Comparison of ENCODE assay signal across 40 mouse cellular contexts in the genomic region with DNA sequence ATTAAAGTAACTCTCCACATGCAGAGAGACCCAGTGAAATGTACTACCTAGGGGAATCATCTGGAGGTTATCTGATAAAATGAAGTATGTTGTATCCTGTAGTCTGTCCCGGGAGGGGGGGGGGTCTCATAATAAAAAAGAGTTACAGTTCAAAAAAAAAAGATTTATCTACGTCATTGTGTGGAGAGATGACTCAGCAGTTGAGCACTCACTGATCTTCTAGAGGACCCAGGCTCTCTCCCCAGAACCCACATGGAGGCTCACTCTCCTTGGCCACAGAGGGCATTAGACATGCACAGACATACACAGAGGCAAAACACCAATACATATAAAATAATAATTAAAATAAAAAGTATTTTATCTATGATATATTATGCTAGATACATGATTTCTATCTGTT. TPM values are rescaled to one million over a fixed set of nuclear protein-coding genes. Genes with fewer than 3 reads are reported as not detected.
"Had no signal": no experiment of that assay in that cellular context is flagged by ENCODE, and none has a peak within 500 bp of the region (broad histone marks: within the 10 kb centered on the region; RNA-seq: fewer than 3 reads in every experiment).

No protein-coding gene starts in this region.

- H3K27ac ChIP-seq: heart, adult 2 months; heart, embryonic 13.5 days; heart, embryonic 15.5 days; hindbrain, embryonic 10.5 days; hindbrain, embryonic 13.5 days; hindbrain, embryonic 15.5 days; hindbrain, postnatal 0 days; kidney, embryonic 15.5 days; kidney, postnatal 0 days; limb, embryonic 13.5 days; limb, embryonic 15.5 days; liver, embryonic 12.5 days had no signal

- H3K9me3 ChIP-seq: heart, embryonic 13.5 days; heart, embryonic 15.5 days; hindbrain, embryonic 10.5 days; hindbrain, embryonic 13.5 days; hindbrain, embryonic 15.5 days; kidney, embryonic 15.5 days; limb, embryonic 13.5 days; limb, embryonic 15.5 days; liver, embryonic 12.5 days had no signal

- ATAC-seq: hindbrain, postnatal 0 days; intestine, embryonic 16.5 days; liver, embryonic 12.5 days had no signal

- DNase-seq: gastrocnemius, postnatal 14 days; gastrocnemius, postnatal 36 days; heart, adult 11 months; heart, adult 2 months; heart, postnatal 14 days; heart, postnatal 36 days; kidney, adult 11 months; kidney, adult 2 months; kidney, adult 9 months; kidney, postnatal 14 days; kidney, postnatal 36 days; layer of hippocampus, adult 9-11 months; layer of hippocampus, postnatal 36 days; left cerebral cortex, postnatal 4 days had no signal

- H3K36me3 ChIP-seq: heart, embryonic 13.5 days; heart, embryonic 15.5 days; hindbrain, embryonic 10.5 days; hindbrain, embryonic 13.5 days; hindbrain, embryonic 15.5 days; kidney, embryonic 15.5 days; limb, embryonic 13.5 days; limb, embryonic 15.5 days; liver, embryonic 12.5 days had no signal

- H3K9ac ChIP-seq: heart, embryonic 13.5 days; heart, embryonic 15.5 days; hindbrain, embryonic 13.5 days; hindbrain, embryonic 15.5 days; kidney, embryonic 15.5 days; limb, embryonic 13.5 days; limb, embryonic 15.5 days; liver, embryonic 12.5 days had no signal

- H3K4me3 ChIP-seq: heart, adult 2 months; heart, embryonic 13.5 days; heart, embryonic 15.5 days; hindbrain, embryonic 10.5 days; hindbrain, embryonic 13.5 days; hindbrain, embryonic 15.5 days; kidney, embryonic 15.5 days; limb, embryonic 13.5 days; limb, embryonic 15.5 days; liver, embryonic 12.5 days had no signal

- H3K27me3 ChIP-seq: hindbrain, embryonic 15.5 days; kidney, embryonic 15.5 days; limb, embryonic 13.5 days had no signal

- H3K4me2 ChIP-seq: heart, embryonic 11.5 days; heart, embryonic 13.5 days; heart, embryonic 15.5 days; hindbrain, embryonic 13.5 days; hindbrain, embryonic 15.5 days; kidney, embryonic 15.5 days; limb, embryonic 13.5 days; limb, embryonic 15.5 days; liver, embryonic 12.5 days had no signal

RNA-seq across cellular contexts. Expression of gene Cabp2, which starts 10.0 kb away (rescaled TPM):
- total RNA-seq: gastrocnemius, adult 18-20 months; gastrocnemius, adult 8-10 months; gastrocnemius, postnatal 14 days; gastrocnemius, postnatal 36 days; heart, adult 2 months; heart, postnatal 14 days; heart, postnatal 36 days; hindbrain, postnatal 0 days; layer of hippocampus, adult 18-20 months; layer of hippocampus, adult 8-10 months; layer of hippocampus, postnatal 14 days; layer of hippocampus, postnatal 36 days; left cerebral cortex, adult 18-20 months; left cerebral cortex, adult 8-10 months; left cerebral cortex, postnatal 10 days; left cerebral cortex, postnatal 25 days; left cerebral cortex, postnatal 4 days had no signal
- polyA plus RNA-seq: gonadal fat pad, adult 2 months; heart, adult 2 months; heart, embryonic 11.5 days; heart, embryonic 13.5 days; heart, embryonic 15.5 days; heart, postnatal 0 days; hindbrain, embryonic 10.5 days; hindbrain, embryonic 13.5 days; hindbrain, embryonic 15.5 days; hindbrain, postnatal 0 days; large intestine, adult 2 months; limb, embryonic 11.5 days; limb, embryonic 13.5 days; limb, embryonic 15.5 days had no signal

RNA-seq across cellular contexts. Expression of gene Gstp3, which starts 32.0 kb away (rescaled TPM):
- total RNA-seq: gastrocnemius, adult 18-20 months; gastrocnemius, adult 8-10 months; gastrocnemius, postnatal 14 days; gastrocnemius, postnatal 36 days; heart, adult 2 months; heart, postnatal 14 days; heart, postnatal 36 days; hindbrain, postnatal 0 days; layer of hippocampus, adult 18-20 months; layer of hippocampus, adult 8-10 months; layer of hippocampus, postnatal 14 days; layer of hippocampus, postnatal 36 days; left cerebral cortex, adult 18-20 months; left cerebral cortex, adult 8-10 months; left cerebral cortex, postnatal 10 days; left cerebral cortex, postnatal 25 days; left cerebral cortex, postnatal 4 days had no signal
- polyA plus RNA-seq: heart, postnatal 0 days; hindbrain, embryonic 10.5 days; hindbrain, embryonic 13.5 days; hindbrain, embryonic 15.5 days; hindbrain, postnatal 0 days; kidney, postnatal 0 days; limb, embryonic 13.5 days had no signal
